Mouse (Mus musculus) embryonic facial prominence, embryonic 15.5 days (tissue): ENCODE data around the gene Ywhaq. TPM values are rescaled to one million over a fixed set of nuclear protein-coding genes. Genes with fewer than 3 reads are reported as not detected.

Experiments
- ATAC-seq: fragments of 200-750 bp; cut with Nextera tagmentation; 2 replicates; pipeline ENCODE4 v1.8.0; 2017; ENCODE audit warnings: low read depth, moderate TSS enrichment; ENCODE audit not compliant: insufficient number of reproducible peaks, low FRiP score, low TSS enrichment
- H3K27ac ChIP-seq: fragments of 300-500 bp; sonication (generic); replicated peaks from 2 replicates; pipeline ENCODE4 v1.5.1; 2015; ENCODE audit warnings: mild to moderate bottlenecking, inconsistent platforms
- H3K27me3 ChIP-seq: fragments of 300-500 bp; sonication (generic); 2 replicates; pipeline ENCODE4 v1.6.1; 2015; ENCODE audit warnings: inconsistent platforms
- H3K36me3 ChIP-seq: fragments of 300-500 bp; sonication (generic); 2 replicates; pipeline ENCODE4 v1.6.1; 2015; ENCODE audit warnings: mild to moderate bottlenecking, inconsistent platforms
- H3K4me1 ChIP-seq: fragments of 300-500 bp; sonication (generic); 2 replicates; pipeline ENCODE4 v1.6.1; 2015; ENCODE audit warnings: inconsistent platforms
- H3K4me2 ChIP-seq: fragments of 300-500 bp; sonication (generic); replicated peaks from 2 replicates; pipeline ENCODE4 v1.6.1; 2015; ENCODE audit warnings: mild to moderate bottlenecking, inconsistent platforms
- H3K4me3 ChIP-seq: fragments of 300-500 bp; sonication (generic); replicated peaks from 2 replicates; pipeline ENCODE4 v1.5.1; 2015; ENCODE audit warnings: mild to moderate bottlenecking, inconsistent platforms
- H3K9ac ChIP-seq: fragments of 300-500 bp; sonication (generic); 2 replicates; pipeline ENCODE4 v1.6.1; 2015; ENCODE audit warnings: inconsistent platforms
- H3K9me3 ChIP-seq: fragments of 300-500 bp; sonication (generic); replicated peaks from 2 replicates; pipeline ENCODE4 v1.6.1; 2016; ENCODE audit warnings: inconsistent platforms
- WGBS: fragments of 180-500 bp; shearing (Covaris S2); methylation state at CpG from one replicate; pipeline ENCODE4 v1.1.7; 2015; 5-methylcytosine and 5-hydroxymethylcytosine counted together
- polyA plus RNA-seq: library from polyadenylated mRNA; unstranded; fragments of >200 nt; fragmentation: Nextera tagmentation; extraction: Ambion mirVana; gene quantifications from 2 replicates; pipeline ENCODE4 v1.2.1, GENCODE M21; 2015

Ywhaq gene
- 527 and 542 TPM in 2 replicates for polyA plus RNA-seq

DNA sequence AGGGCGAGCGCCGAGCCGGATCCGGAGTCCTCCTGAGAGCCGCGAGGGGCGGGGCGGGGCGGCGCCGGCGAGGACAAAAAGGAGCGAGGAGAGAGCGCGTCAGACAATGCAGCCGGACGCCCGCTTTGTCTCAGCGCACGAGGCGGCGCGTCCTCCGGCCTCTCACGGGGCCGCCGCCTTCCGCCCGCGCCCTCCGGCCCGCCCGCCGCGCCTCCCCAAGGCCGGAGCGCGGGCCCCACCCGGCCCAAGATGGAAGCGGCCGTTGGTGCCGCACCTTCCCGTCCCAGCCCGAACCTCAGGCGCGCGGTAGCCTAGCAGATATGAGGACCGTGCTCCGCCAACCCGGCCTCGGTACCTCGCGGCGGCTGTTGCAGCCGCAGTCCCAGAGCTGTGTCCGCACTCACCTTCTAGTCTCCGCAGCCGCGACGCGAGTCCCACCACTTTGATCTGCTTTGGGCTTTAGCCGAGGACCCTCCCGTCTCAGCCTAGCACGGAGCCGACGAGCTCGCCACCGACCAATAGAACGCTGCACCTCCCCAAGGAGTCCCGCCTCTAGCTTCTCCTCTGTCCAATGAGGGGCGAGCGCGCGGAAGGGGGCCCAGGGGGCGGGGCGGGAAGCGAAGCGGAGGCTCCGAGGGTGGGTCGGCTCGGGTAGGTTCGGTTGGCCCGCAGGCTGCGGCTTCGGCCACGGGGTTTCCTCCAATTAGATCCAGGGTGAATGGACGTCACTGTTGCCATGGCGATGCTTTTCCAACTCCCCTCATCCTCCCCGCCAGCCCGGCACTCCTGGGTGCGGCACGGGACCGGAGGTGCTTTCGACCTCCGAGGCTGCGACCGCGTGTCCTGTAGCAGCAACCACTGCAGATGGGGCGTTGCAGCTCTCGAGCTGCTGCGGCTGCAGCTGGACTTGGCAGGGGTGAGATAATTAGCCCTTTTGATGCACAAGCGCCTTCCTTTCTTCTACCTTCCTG, at the start of gene Ywhaq:
Gene Ywhaq, minus strand, starts transcription at position 538 of the 971 bp plus-strand sequence.
- ATAC-seq, result peak; percentile 99
- WGBS, result under 1% methylated on average over 88 of the region's 103 CpGs
- peaks cover 20% of the 10 kb centered on the region for H3K4me1 ChIP-seq
- peak within 1 kb of the TSS; percentile 100 for H3K27ac ChIP-seq
- peak within 1 kb of the TSS; percentile 64 for H3K4me2 ChIP-seq
- no peaks in the 10 kb centered on the region for H3K27me3 ChIP-seq
- H3K4me3 ChIP-seq, result peak within 1 kb of the TSS; percentile 93
- peak within 1 kb of the TSS; percentile 90 for H3K9ac ChIP-seq
- H3K9me3 ChIP-seq, result peaks cover 5% of the 10 kb centered on the region; the same call in 1 of the 2 replicates
- peaks cover 26% of the 10 kb centered on the region for H3K36me3 ChIP-seq

- H3K9me3 ChIP-seq, result no peaks in the 10 kb centered on the region
- H3K9ac ChIP-seq, result no peak overlapping the region
- H3K4me2 ChIP-seq, result no peak overlapping the region
- H3K4me3 ChIP-seq, result no peak overlapping the region
- H3K27ac ChIP-seq, result no peak overlapping the region
- no peaks in the 10 kb centered on the region for H3K27me3 ChIP-seq
- ATAC-seq, result no peak
- no peaks in the 10 kb centered on the region for H3K36me3 ChIP-seq
- WGBS, result 49% methylated on average over 5 of the region's 5 CpGs
- H3K4me1 ChIP-seq, result no peaks in the 10 kb centered on the region
These were observed 46.0 kb upstream of the Ywhaq start for GRCm38 (mm10) chr12:21463448-21463891.

DNA sequence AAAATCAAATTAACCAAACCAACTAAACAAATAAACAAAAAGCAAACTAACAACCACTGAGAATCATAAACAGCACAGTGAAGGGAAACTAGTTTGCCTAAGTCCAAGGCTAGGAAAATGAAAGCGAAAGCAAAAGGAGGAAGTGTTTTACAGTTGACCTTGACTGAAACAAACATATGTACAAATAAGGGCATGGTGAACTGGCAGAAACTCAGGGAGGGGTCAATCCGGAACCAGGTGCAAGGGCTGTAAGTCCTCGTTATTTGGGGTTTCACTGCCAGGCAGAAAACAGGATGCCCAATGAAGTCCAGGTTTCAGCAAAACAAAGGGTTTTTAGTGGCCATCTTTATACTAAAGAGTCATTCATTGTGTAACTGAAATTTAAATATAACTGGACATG, 45.2 kb upstream of the Ywhaq start:
- WGBS, result 82% methylated on average over 3 of the region's 3 CpGs
- no peak overlapping the region for H3K9ac ChIP-seq
- no peaks in the 10 kb centered on the region for H3K4me1 ChIP-seq
- H3K4me3 ChIP-seq, result no peak overlapping the region
- no peaks in the 10 kb centered on the region for H3K9me3 ChIP-seq
- H3K27me3 ChIP-seq, result no peaks in the 10 kb centered on the region
- no peaks in the 10 kb centered on the region for H3K36me3 ChIP-seq
- no peak for ATAC-seq
- no peak overlapping the region for H3K4me2 ChIP-seq
- H3K27ac ChIP-seq, result no peak overlapping the region

GRCm38 (mm10) chr12:21459681-21460080, 42.2 kb upstream of the Ywhaq start:
- H3K9me3 ChIP-seq, result no peaks in the 10 kb centered on the region
- no peak overlapping the region for H3K27ac ChIP-seq
- 84% methylated on average over 4 of the region's 4 CpGs for WGBS
- no peaks in the 10 kb centered on the region for H3K36me3 ChIP-seq
- H3K4me2 ChIP-seq, result no peak overlapping the region
- no peak overlapping the region for H3K9ac ChIP-seq
- no peaks in the 10 kb centered on the region for H3K27me3 ChIP-seq
- no peak for ATAC-seq
- no peak overlapping the region for H3K4me3 ChIP-seq
- H3K4me1 ChIP-seq, result no peaks in the 10 kb centered on the region

DNA sequence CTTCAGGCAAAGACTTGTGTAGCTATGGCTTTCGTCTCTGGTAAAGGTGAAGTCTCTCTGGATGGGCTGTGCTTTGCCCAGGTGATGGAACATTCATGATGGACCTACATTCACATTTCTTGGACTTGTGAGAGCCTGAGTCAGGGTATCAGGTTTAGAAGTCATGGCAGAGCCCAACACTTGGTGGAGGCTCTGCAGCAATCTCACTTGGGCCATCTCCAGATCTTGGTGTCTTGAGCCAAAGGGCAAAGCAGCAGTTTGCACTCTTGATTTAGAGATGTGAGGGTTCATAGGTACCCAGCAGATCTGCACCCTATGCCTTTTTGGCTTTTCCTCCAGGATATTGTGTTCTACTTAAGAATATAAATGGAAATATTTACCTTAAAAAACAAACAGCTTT, 38.6 kb upstream of the Ywhaq start:
- WGBS, result 89% methylated on average over 1 of the region's 1 CpGs
- ATAC-seq, result no peak

GRCm38 (mm10) chr12:21451752-21452151, 34.3 kb upstream of the Ywhaq start:
- no peaks in the 10 kb centered on the region for H3K27me3 ChIP-seq
- H3K4me1 ChIP-seq, result no peaks in the 10 kb centered on the region
- ATAC-seq, result no peak
- no peak overlapping the region for H3K27ac ChIP-seq
- no peaks in the 10 kb centered on the region for H3K36me3 ChIP-seq
- WGBS, result 15% methylated on average over 1 of the region's 1 CpGs
- no peaks in the 10 kb centered on the region for H3K9me3 ChIP-seq
- no peak overlapping the region for H3K4me2 ChIP-seq
- no peak overlapping the region for H3K9ac ChIP-seq
- no peak overlapping the region for H3K4me3 ChIP-seq

More for the DNA sequence above, 38.6 kb upstream of the Ywhaq start:
- Histone ChIP-seq H3K27me3 (no peaks in the 10 kb centered on the region), H3K4me1 (no peaks in the 10 kb centered on the region), H3K27ac (no peak overlapping the region), H3K4me2 (no peak overlapping the region), H3K36me3 (no peaks in the 10 kb centered on the region), H3K9me3 (no peaks in the 10 kb centered on the region), H3K4me3 (no peak overlapping the region), H3K9ac (no peak overlapping the region)

- H3K36me3 ChIP-seq, result no peaks in the 10 kb centered on the region
- no peak overlapping the region for H3K4me2 ChIP-seq
- no peak overlapping the region for H3K4me3 ChIP-seq
- H3K4me1 ChIP-seq, result no peaks in the 10 kb centered on the region
- no peak overlapping the region for H3K27ac ChIP-seq
- no peak for ATAC-seq
- WGBS, result 90% methylated on average over 2 of the region's 2 CpGs
- no peak overlapping the region for H3K9ac ChIP-seq
- no peaks in the 10 kb centered on the region for H3K9me3 ChIP-seq
- H3K27me3 ChIP-seq, result no peaks in the 10 kb centered on the region
These were observed 33.9 kb upstream of the Ywhaq start for GRCm38 (mm10) chr12:21451351-21451750.

DNA sequence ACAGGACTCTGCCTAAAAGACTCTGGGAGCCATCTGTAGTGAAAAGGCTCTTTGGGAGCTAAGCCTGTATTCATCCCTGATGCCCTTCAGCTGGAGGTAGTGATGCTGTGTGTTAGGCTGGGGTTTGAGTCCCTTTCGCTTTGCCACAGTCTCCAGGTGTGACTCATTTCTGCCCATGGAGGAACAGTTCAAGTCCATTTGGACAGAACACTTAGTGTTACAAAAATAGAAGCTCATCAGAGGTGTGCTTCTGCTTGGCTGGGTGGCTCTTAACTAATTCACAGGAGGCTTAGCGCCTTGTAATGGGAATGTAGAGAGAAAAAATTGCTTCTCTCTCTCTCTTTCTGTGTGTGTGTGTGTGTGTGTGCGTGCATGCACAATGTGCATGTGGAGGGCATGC, 26.3 kb upstream of the Ywhaq start:
- Histone ChIP-seq H3K9me3 (no peaks in the 10 kb centered on the region), H3K36me3 (no peaks in the 10 kb centered on the region), H3K4me3 (no peak overlapping the region), H3K4me1 (no peaks in the 10 kb centered on the region), H3K27ac (no peak overlapping the region), H3K4me2 (no peak overlapping the region), H3K27me3 (no peaks in the 10 kb centered on the region), H3K9ac (no peak overlapping the region)
- 84% methylated on average over 3 of the region's 3 CpGs for WGBS
- ATAC-seq, result no peak

DNA sequence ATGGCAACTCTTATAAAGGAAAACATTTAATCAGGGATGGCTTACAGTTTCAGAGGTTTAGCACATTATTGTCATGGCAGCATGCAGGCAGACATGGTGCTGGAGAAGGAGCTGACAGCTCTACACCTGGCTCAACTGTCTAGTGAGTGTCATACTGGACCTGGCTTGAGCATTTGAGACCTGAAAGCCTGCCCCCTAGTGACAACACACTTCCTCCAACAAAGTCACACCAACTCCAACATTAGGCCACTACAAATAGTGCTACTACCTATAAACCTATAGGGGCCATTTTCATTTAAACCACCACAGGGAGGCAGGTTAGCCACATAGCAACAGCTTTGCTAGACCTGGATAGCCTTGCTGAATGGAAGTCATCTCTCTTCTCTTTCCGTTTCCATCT, 24.4 kb upstream of the Ywhaq start:
- H3K4me2 ChIP-seq, result no peak overlapping the region
- H3K4me1 ChIP-seq, result no peaks in the 10 kb centered on the region
- 75% methylated on average over 1 of the region's 1 CpGs for WGBS
- no peaks in the 10 kb centered on the region for H3K9me3 ChIP-seq
- no peak for ATAC-seq
- no peaks in the 10 kb centered on the region for H3K27me3 ChIP-seq
- H3K4me3 ChIP-seq, result no peak overlapping the region
- H3K9ac ChIP-seq, result no peak overlapping the region
- no peak overlapping the region for H3K27ac ChIP-seq
- H3K36me3 ChIP-seq, result no peaks in the 10 kb centered on the region

DNA sequence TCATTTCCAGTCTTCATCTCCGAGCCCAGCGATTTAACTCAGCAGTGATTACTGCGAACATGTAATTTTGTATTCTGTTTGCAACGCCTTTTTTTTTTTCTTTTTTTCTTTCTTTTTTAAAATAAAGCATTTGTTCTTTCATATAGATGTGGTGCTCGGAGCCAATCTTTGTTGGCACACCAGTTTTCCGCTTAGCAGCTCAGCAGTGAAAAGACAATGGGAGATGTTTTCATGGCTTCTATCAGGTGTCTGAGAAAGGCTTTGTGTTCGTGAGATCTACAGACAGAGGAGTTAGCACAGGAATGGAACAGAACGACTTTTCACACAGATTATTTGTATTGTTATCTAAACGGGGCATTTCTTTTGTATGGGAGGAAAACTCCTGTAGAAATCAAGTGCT, 22.0 kb upstream of the Ywhaq start:
- no peaks in the 10 kb centered on the region for H3K9me3 ChIP-seq
- ATAC-seq, result no peak
- 73% methylated on average over 9 of the region's 9 CpGs for WGBS

GRCm38 (mm10) chr12:21438750-21439394, 21.4 kb upstream of the Ywhaq start:
- no peak for ATAC-seq
- Histone ChIP-seq H3K4me2 (no peak overlapping the region), H3K4me3 (no peak overlapping the region), H3K27ac (no peak overlapping the region), H3K27me3 (no peaks in the 10 kb centered on the region), H3K9ac (no peak overlapping the region), H3K36me3 (no peaks in the 10 kb centered on the region), H3K9me3 (no peaks in the 10 kb centered on the region), H3K4me1 (no peaks in the 10 kb centered on the region)
- WGBS, result 80% methylated on average over 4 of the region's 4 CpGs

More for the DNA sequence above, 22.0 kb upstream of the Ywhaq start:
- Histone ChIP-seq H3K4me1 (no peaks in the 10 kb centered on the region), H3K27me3 (no peaks in the 10 kb centered on the region), H3K4me3 (no peak overlapping the region), H3K27ac (no peak overlapping the region), H3K9ac (no peak overlapping the region), H3K4me2 (no peak overlapping the region), H3K36me3 (no peaks in the 10 kb centered on the region)
